Mouse (Mus musculus) MEL (cell line): Measurements from ENCODE around the gene Prmt1. TPM values are rescaled to one million over a fixed set of nuclear protein-coding genes. Genes with fewer than 3 reads are reported as not detected.
A peak's percentile ranks its signal among the peaks of the same experiment; 100 is the strongest.

Experiments
- DNase-seq: peaks from one replicate; pipeline ENCODE4 v3.0.0; 2011; ENCODE audit warnings: low read depth, low spot score
- H3K27ac ChIP-seq: 2 replicates; pipeline ENCODE4 v1.5.1; 2012; ENCODE audit warnings: low read depth, mild to moderate bottlenecking, control low read depth, low read length, moderate library complexity; ENCODE audit not compliant: control insufficient read depth
- H3K27me3 ChIP-seq, 2 experiments: fragments of 150-350 bp in 1 of 2; sonication (generic) in 1 of 2; 2 replicates each; pipeline ENCODE4 v1.6.1; 2012; ENCODE audit warnings: low read length in 2 of 2, mild to moderate bottlenecking in 2 of 2, improper control_type of control experiment in 1 of 2, moderate library complexity in 1 of 2; ENCODE audit not compliant: insufficient read depth in 2 of 2, control insufficient read depth in 1 of 2
- H3K36me3 ChIP-seq, 2 experiments: 2 replicates each; pipeline ENCODE4 v1.6.1; 2012 to 2014; ENCODE audit warnings: low read length in 2 of 2, improper control_type of control experiment in 1 of 2, inconsistent platforms in 1 of 2, mild to moderate bottlenecking in 1 of 2; ENCODE audit not compliant: insufficient read depth in 2 of 2, control insufficient read depth in 1 of 2
- H3K4me1 ChIP-seq, 2 experiments: fragments of 150-350 bp in 1 of 2; sonication (generic) in 1 of 2; 2 replicates each; pipeline ENCODE4 v1.6.1; 2012; ENCODE audit warnings: low read length in 2 of 2, improper control_type of control experiment in 1 of 2, mild to moderate bottlenecking in 1 of 2; ENCODE audit not compliant: insufficient read depth in 2 of 2, control insufficient read depth in 1 of 2
- H3K4me3 ChIP-seq, 2 experiments: fragments of 150-350 bp in 1 of 2; sonication (generic) in 1 of 2; 2 replicates each; pipeline ENCODE4 v1.5.1; 2012; ENCODE audit warnings: low read depth in 2 of 2, low read length in 2 of 2, mild to moderate bottlenecking in 2 of 2, moderate library complexity in 2 of 2, control low read depth in 1 of 2, improper control_type of control experiment in 1 of 2; ENCODE audit not compliant: control insufficient read depth in 1 of 2, insufficient read depth in 1 of 2
- H3K79me2 ChIP-seq: 2 replicates; pipeline ENCODE4 v1.6.1; 2012; ENCODE audit warnings: mild to moderate bottlenecking, low read length, moderate library complexity; ENCODE audit not compliant: control insufficient read depth, poor library complexity, insufficient read depth
- H3K9ac ChIP-seq: 2 replicates; pipeline ENCODE4 v1.6.1; 2012; ENCODE audit warnings: low read depth, mild to moderate bottlenecking, control low read depth, low read length, moderate library complexity; ENCODE audit not compliant: control insufficient read depth, poor library complexity, severe bottlenecking
- H3K9me3 ChIP-seq: fragments of 150-350 bp; sonication (generic); replicated peaks from 2 replicates; pipeline ENCODE4 v1.6.1; 2012; ENCODE audit warnings: mild to moderate bottlenecking, low read length, improper control_type of control experiment, moderate library complexity; ENCODE audit not compliant: insufficient read depth
- BHLHE40 ChIP-seq: IDR thresholded peaks from 2 replicates; pipeline ENCODE4 v1.6.1; 2012; ENCODE audit warnings: low read depth, mild to moderate bottlenecking, inconsistent platforms, low read length, improper control_type of control experiment, borderline replicate concordance
- CHD2 ChIP-seq: IDR thresholded peaks from 2 replicates; pipeline ENCODE4 v1.6.1; 2011; ENCODE audit warnings: low read length, improper control_type of control experiment
- EP300 ChIP-seq, 2 experiments: IDR thresholded peaks; 2 replicates each; pipeline ENCODE4 v1.6.1; 2011; ENCODE audit warnings: improper control_type of control experiment in 2 of 2, low read length in 2 of 2, low read depth in 1 of 2, mild to moderate bottlenecking in 1 of 2
- ETS1 ChIP-seq: IDR thresholded peaks from 2 replicates; pipeline ENCODE4 v1.6.1; 2012; ENCODE audit warnings: low read depth, mild to moderate bottlenecking, inconsistent platforms, low read length, improper control_type of control experiment, moderate library complexity
- GATA1 ChIP-seq: IDR thresholded peaks from 2 replicates; pipeline ENCODE4 v1.6.1; 2011; ENCODE audit warnings: low read depth, low read length, improper control_type of control experiment
- MAX ChIP-seq: IDR thresholded peaks from 2 replicates; pipeline ENCODE4 v1.6.1; 2011; ENCODE audit warnings: low read length, improper control_type of control experiment
- MEF2A ChIP-seq: IDR thresholded peaks from 2 replicates; pipeline ENCODE4 v1.6.1; 2014; ENCODE audit warnings: low read depth, mild to moderate bottlenecking, inconsistent platforms, low read length, improper control_type of control experiment; ENCODE audit not compliant: poor library complexity, insufficient replicate concordance, severe bottlenecking; ENCODE audit errors: extremely low read depth
- MYC ChIP-seq: IDR thresholded peaks from 2 replicates; pipeline ENCODE4 v1.6.1; 2011; ENCODE audit warnings: low read depth, mild to moderate bottlenecking, low read length, improper control_type of control experiment, moderate library complexity
- NELFE ChIP-seq: IDR thresholded peaks from 2 replicates; pipeline ENCODE4 v1.6.1; 2011; ENCODE audit warnings: low read depth, low read length, improper control_type of control experiment
- POLR2A ChIP-seq, 2 experiments: IDR thresholded peaks; 2 replicates each; pipeline ENCODE4 v1.6.1; 2011 to 2012; ENCODE audit warnings: low read length in 2 of 2, mild to moderate bottlenecking in 2 of 2, control low read depth in 1 of 2, improper control_type of control experiment in 1 of 2, low read depth in 1 of 2, moderate library complexity in 1 of 2; ENCODE audit not compliant: control insufficient read depth in 1 of 2, insufficient read depth in 1 of 2, poor library complexity in 1 of 2
- RCOR1 ChIP-seq: IDR thresholded peaks from 2 replicates; pipeline ENCODE4 v1.6.1; 2012; ENCODE audit warnings: low read depth, mild to moderate bottlenecking, inconsistent platforms, low read length, improper control_type of control experiment
- SIN3A ChIP-seq: IDR thresholded peaks from 2 replicates; pipeline ENCODE4 v1.6.1; 2012; ENCODE audit warnings: low read length, improper control_type of control experiment, inconsistent platforms
- TAL1 ChIP-seq: IDR thresholded peaks from 2 replicates; pipeline ENCODE4 v1.6.1; 2012; ENCODE audit warnings: mild to moderate bottlenecking, inconsistent platforms, low read length, moderate library complexity, mixed read lengths
- TBP ChIP-seq: IDR thresholded peaks from 2 replicates; pipeline ENCODE4 v1.8.0; 2011; ENCODE audit warnings: low read depth, low read length, improper control_type of control experiment
- TCF12 ChIP-seq: IDR thresholded peaks from 2 replicates; pipeline ENCODE4 v1.6.1; 2014; ENCODE audit warnings: low read depth, mild to moderate bottlenecking, inconsistent platforms, low read length, improper control_type of control experiment, moderate library complexity
- ZMIZ1 ChIP-seq: IDR thresholded peaks from 2 replicates; pipeline ENCODE4 v1.6.1; 2012; ENCODE audit warnings: low read depth, mild to moderate bottlenecking, inconsistent platforms, low read length, improper control_type of control experiment, moderate library complexity
- ZNF384 ChIP-seq: IDR thresholded peaks from 2 replicates; pipeline ENCODE4 v1.6.1; 2012; ENCODE audit warnings: low read depth, mild to moderate bottlenecking, inconsistent platforms, low read length, improper control_type of control experiment
- polyA plus RNA-seq, 2 experiments: library from polyadenylated mRNA; stranded (reverse) in 1 of 2; unstranded in 1 of 2; fragments of >175 nt in 1 of 2; fragments of >200 nt in 1 of 2; gene quantifications; 2 replicates each; pipeline versions ENCODE4 v1.2.1 to v1.2.4; 2012; ENCODE audit warnings: low replicate concordance in 2 of 2, low read depth in 1 of 2; ENCODE audit not compliant: insufficient read length in 2 of 2, insufficient read depth in 1 of 2, missing spikeins in 1 of 2
- total RNA-seq: library from RNA; depleted of rRNA; stranded (reverse); fragments of 300-350 nt; gene quantifications from 2 replicates; pipeline ENCODE4 v1.2.3, GENCODE M21; 2012; rRNA removed

The Prmt1 gene
- total and polyA plus RNA-seq, 3 experiments, result 254 to 715 (median 317) TPM

DNA sequence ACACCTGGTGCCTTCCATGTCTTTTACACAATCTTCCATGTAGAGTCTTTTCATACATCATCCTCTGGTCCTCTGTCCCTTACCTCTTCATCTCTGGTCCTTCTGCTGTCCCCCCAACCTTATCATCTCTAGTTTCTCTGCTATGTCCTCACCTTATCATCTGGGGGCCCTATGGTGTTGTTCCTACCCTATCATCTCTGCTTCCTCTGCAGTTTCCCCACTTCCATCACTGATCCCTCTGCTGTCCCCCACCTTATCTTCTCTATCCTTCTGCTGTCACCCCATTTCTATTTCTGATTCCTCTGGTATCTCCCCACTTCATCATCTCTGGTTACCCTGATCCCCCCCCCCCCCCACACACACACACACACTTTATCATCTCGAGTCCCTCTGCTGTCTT is 57.8 kb downstream of the Prmt1 start:
- peak; percentile 63 for DNase-seq
- Histone ChIP-seq H3K9ac (peak overlapping the region; percentile 96), H3K4me3 (peak overlapping the region; percentile 73 to 92), H3K36me3 (peaks cover 5 to 16% of the 10 kb centered on the region in 2 experiments), H3K27me3 (0 out of 4 replicates have a peak, but pooled peaks cover 0 to 2% of the 10 kb centered on the region in 2 experiments), H3K79me2 (peaks cover 15% of the 10 kb centered on the region), H3K27ac (peak overlapping the region; percentile 63), H3K9me3 (no peaks in the 10 kb centered on the region), H3K4me1 (peaks cover 7 to 12% of the 10 kb centered on the region in 2 experiments)
- TF ChIP-seq MEF2A (peak; percentile 88; the same call in 1 of the 2 replicates), MAX (peak; percentile 31; the same call in 1 of the 2 replicates), TCF12 (peak; percentile 78), EP300 (IDR thresholded peaks at IDR 0.05; ENCODE audit: low read depth in 1 of 2, low read length in 2 of 2) (peak; percentile 82 to 87), NELFE (no peak), ETS1 (peak; percentile 74), SIN3A (no peak), GATA1 (peak; percentile 86), TAL1 (peak; percentile 49), RCOR1 (peak; percentile 68; the same call in 1 of the 2 replicates), POLR2A (IDR thresholded peaks at IDR 0.05; ENCODE audit: control insufficient read depth in 1 of 2, insufficient read depth in 1 of 2, low read depth in 1 of 2, low read length in 2 of 2, poor library complexity in 1 of 2) (no peak), ZMIZ1 (no peak), TBP (0 out of 2 replicates have a peak, but pooled peaks have one; percentile 22), BHLHE40 (no peak; the same call in 1 of the 2 replicates), ZNF384 (no peak), MYC (no peak), CHD2 (no peak)

Other genes with a start within 250 kb of the Prmt1 start
Only the 30 nearest of the 35 such genes appear.
- gene Nup62, start 170.5 kb downstream of the Prmt1 start, total RNA-seq, result 136 and 137 TPM in 2 replicates
- 100 to 1,000 TPM in 1 of 2 experiments, not detected in 1; 235 TPM for gene Nup62, start 170.5 kb downstream of the Prmt1 start, polyA plus RNA-seq
- 0.73 and 0.92 TPM in 2 replicates for gene Il4i1, start 170.2 kb downstream of the Prmt1 start, total RNA-seq
- gene Il4i1, start 170.2 kb downstream of the Prmt1 start, polyA plus RNA-seq, result under 1 TPM in 1 of 2 experiments, not detected in 1; 0.54 TPM
- gene Atf5, start 169.9 kb downstream of the Prmt1 start, total RNA-seq, result 17.6 and 19.6 TPM in 2 replicates
- 10 to 100 TPM in 1 of 2 experiments, not detected in 1; 95.5 TPM for gene Atf5, start 169.9 kb downstream of the Prmt1 start, polyA plus RNA-seq
- gene Akt1s1, start 137.6 kb downstream of the Prmt1 start, total RNA-seq, result 32.0 and 37.3 TPM in 2 replicates
- 10 to 100 TPM in 1 of 2 experiments, not detected in 1; 71.8 TPM for gene Akt1s1, start 137.6 kb downstream of the Prmt1 start, polyA plus RNA-seq
- 16.7 and 16.9 TPM in 2 replicates for gene Tbc1d17, start 137.5 kb downstream of the Prmt1 start, total RNA-seq
- gene Tbc1d17, start 137.5 kb downstream of the Prmt1 start, polyA plus RNA-seq, result 10 to 100 TPM in 1 of 2 experiments, not detected in 1; 29.5 TPM
- gene Pnkp, start 129.4 kb downstream of the Prmt1 start, total RNA-seq, result 39.3 and 49.9 TPM in 2 replicates
- 10 to 100 TPM in 1 of 2 experiments, not detected in 1; 45.6 TPM for gene Pnkp, start 129.4 kb downstream of the Prmt1 start, polyA plus RNA-seq
- 44.1 and 46.4 TPM in 2 replicates for gene Ptov1, start 116.8 kb downstream of the Prmt1 start, total RNA-seq
- gene Ptov1, start 116.8 kb downstream of the Prmt1 start, polyA plus RNA-seq, result 100 to 1,000 TPM in 1 of 2 experiments, not detected in 1; 168 TPM
- 50.5 and 53.9 TPM in 2 replicates for gene Med25, start 93.9 kb downstream of the Prmt1 start, total RNA-seq
- 100 to 1,000 TPM in 1 of 2 experiments, not detected in 1; 118 TPM for gene Med25, start 93.9 kb downstream of the Prmt1 start, polyA plus RNA-seq
- gene Fuz, start 90.5 kb downstream of the Prmt1 start, total RNA-seq, result 6.8 and 9.4 TPM in 2 replicates
- gene Fuz, start 90.5 kb downstream of the Prmt1 start, polyA plus RNA-seq, result 10 to 100 TPM in 1 of 2 experiments, not detected in 1; 18.1 TPM
- 54.0 and 54.4 TPM in 2 replicates for gene Ap2a1, start 57.1 kb downstream of the Prmt1 start, total RNA-seq
- gene Ap2a1, start 57.1 kb downstream of the Prmt1 start, polyA plus RNA-seq, result 100 to 1,000 TPM in 1 of 2 experiments, 10 to 100 TPM in 1; 73.1 to 107 TPM
- gene Tsks, start 43.4 kb downstream of the Prmt1 start, total RNA-seq, result 0.10 TPM in 1 of 2 replicates, not detected in the other
- gene Tsks, start 43.4 kb downstream of the Prmt1 start, polyA plus RNA-seq, result under 1 TPM in 1 of 2 experiments, not detected in 1; 0.08 TPM
- 0.20 and 0.35 TPM in 2 replicates for gene Cpt1c, start 11.7 kb downstream of the Prmt1 start, total RNA-seq
- under 1 TPM in 1 of 2 experiments, not detected in 1; 0.81 TPM for gene Cpt1c, start 11.7 kb downstream of the Prmt1 start, polyA plus RNA-seq
- gene Irf3, start 11.1 kb upstream of the Prmt1 start, total RNA-seq, result 78.6 and 83.4 TPM in 2 replicates
- gene Irf3, start 11.1 kb upstream of the Prmt1 start, polyA plus RNA-seq, result 10 to 100 TPM in 1 of 2 experiments, not detected in 1; 82.1 TPM
- gene Bcl2l12, start 12.1 kb upstream of the Prmt1 start, total RNA-seq, result 13.4 and 16.6 TPM in 2 replicates
- gene Bcl2l12, start 12.1 kb upstream of the Prmt1 start, polyA plus RNA-seq, result 10 to 100 TPM in 1 of 2 experiments, not detected in 1; 24.6 TPM
- 17.7 and 18.3 TPM in 2 replicates for gene Scaf1, start 29.8 kb upstream of the Prmt1 start, total RNA-seq
- gene Scaf1, start 29.8 kb upstream of the Prmt1 start, polyA plus RNA-seq, result 10 to 100 TPM; 34.4 to 81.5 TPM
- 4.2 and 5.0 TPM in 2 replicates for gene Rras, start 31.4 kb upstream of the Prmt1 start, total RNA-seq
- gene Rras, start 31.4 kb upstream of the Prmt1 start, polyA plus RNA-seq, result 10 to 100 TPM in 1 of 2 experiments, not detected in 1; 24.1 TPM
- gene Prr12, start 66.3 kb upstream of the Prmt1 start, total RNA-seq, result 3.3 and 3.5 TPM in 2 replicates
- 10 to 100 TPM in 1 of 2 experiments, not detected in 1; 32.1 TPM for gene Prr12, start 66.3 kb upstream of the Prmt1 start, polyA plus RNA-seq
- gene Nosip, start 75.9 kb upstream of the Prmt1 start, total RNA-seq, result 49.9 and 50.7 TPM in 2 replicates
- gene Nosip, start 75.9 kb upstream of the Prmt1 start, polyA plus RNA-seq, result 10 to 100 TPM in 1 of 2 experiments, not detected in 1; 78.9 TPM
- gene Prrg2, start 76.1 kb upstream of the Prmt1 start, total RNA-seq, result 7.5 and 7.7 TPM in 2 replicates
- gene Prrg2, start 76.1 kb upstream of the Prmt1 start, polyA plus RNA-seq, result 10 to 100 TPM in 1 of 2 experiments, not detected in 1; 16.9 TPM
- gene Rcn3, start 105.7 kb upstream of the Prmt1 start, total RNA-seq, result 16.0 and 29.3 TPM in 2 replicates
- 10 to 100 TPM in 1 of 2 experiments, not detected in 1; 43.0 TPM for gene Rcn3, start 105.7 kb upstream of the Prmt1 start, polyA plus RNA-seq
- 0.26 and 0.27 TPM in 2 replicates for gene Fcgrt, start 117.3 kb upstream of the Prmt1 start, total RNA-seq
- 1 to 10 TPM in 1 of 2 experiments, not detected in 1; 1.7 TPM for gene Fcgrt, start 117.3 kb upstream of the Prmt1 start, polyA plus RNA-seq
- 2,482 and 2,708 TPM in 2 replicates for gene Rps11, start 137.9 kb upstream of the Prmt1 start, total RNA-seq
- 1,000 to 10,000 TPM; 3,189 to 5,434 TPM for gene Rps11, start 137.9 kb upstream of the Prmt1 start, polyA plus RNA-seq
- gene Rpl13a, start 142.2 kb upstream of the Prmt1 start, total RNA-seq, result 2,773 and 3,160 TPM in 2 replicates
- 1,000 to 10,000 TPM; 2,091 to 3,727 TPM for gene Rpl13a, start 142.2 kb upstream of the Prmt1 start, polyA plus RNA-seq
- gene Gm45713, start 149.7 kb upstream of the Prmt1 start, total RNA-seq, result 0.69 and 3.9 TPM in 2 replicates
- not detected for gene Gm45713, start 149.7 kb upstream of the Prmt1 start, polyA plus RNA-seq
- 9.5 and 13.0 TPM in 2 replicates for gene Flt3l, start 149.9 kb upstream of the Prmt1 start, total RNA-seq
- gene Flt3l, start 149.9 kb upstream of the Prmt1 start, polyA plus RNA-seq, result 10 to 100 TPM in 1 of 2 experiments, not detected in 1; 35.4 TPM
- 119 and 141 TPM in 2 replicates for gene Pih1d1, start 167.7 kb upstream of the Prmt1 start, total RNA-seq
- 100 to 1,000 TPM in 1 of 2 experiments, not detected in 1; 148 TPM for gene Pih1d1, start 167.7 kb upstream of the Prmt1 start, polyA plus RNA-seq
- gene Aldh16a1, start 168.0 kb upstream of the Prmt1 start, total RNA-seq, result 33.9 and 34.0 TPM in 2 replicates
- 10 to 100 TPM in 1 of 2 experiments, not detected in 1; 61.6 TPM for gene Aldh16a1, start 168.0 kb upstream of the Prmt1 start, polyA plus RNA-seq
- 0.23 TPM in 2 replicates for gene Slc17a7, start 177.4 kb upstream of the Prmt1 start, total RNA-seq
- 1 to 10 TPM in 1 of 2 experiments, not detected in 1; 1.0 TPM for gene Slc17a7, start 177.4 kb upstream of the Prmt1 start, polyA plus RNA-seq
- gene Gfy, start 193.0 kb upstream of the Prmt1 start, total RNA-seq, result not detected in 2 replicates
- not detected for gene Gfy, start 193.0 kb upstream of the Prmt1 start, polyA plus RNA-seq
- not detected in 2 replicates for gene Pth2, start 194.4 kb upstream of the Prmt1 start, total RNA-seq
- not detected for gene Pth2, start 194.4 kb upstream of the Prmt1 start, polyA plus RNA-seq